Mouse (Mus musculus): ENCODE data around the gene Car5a.

DNA sequence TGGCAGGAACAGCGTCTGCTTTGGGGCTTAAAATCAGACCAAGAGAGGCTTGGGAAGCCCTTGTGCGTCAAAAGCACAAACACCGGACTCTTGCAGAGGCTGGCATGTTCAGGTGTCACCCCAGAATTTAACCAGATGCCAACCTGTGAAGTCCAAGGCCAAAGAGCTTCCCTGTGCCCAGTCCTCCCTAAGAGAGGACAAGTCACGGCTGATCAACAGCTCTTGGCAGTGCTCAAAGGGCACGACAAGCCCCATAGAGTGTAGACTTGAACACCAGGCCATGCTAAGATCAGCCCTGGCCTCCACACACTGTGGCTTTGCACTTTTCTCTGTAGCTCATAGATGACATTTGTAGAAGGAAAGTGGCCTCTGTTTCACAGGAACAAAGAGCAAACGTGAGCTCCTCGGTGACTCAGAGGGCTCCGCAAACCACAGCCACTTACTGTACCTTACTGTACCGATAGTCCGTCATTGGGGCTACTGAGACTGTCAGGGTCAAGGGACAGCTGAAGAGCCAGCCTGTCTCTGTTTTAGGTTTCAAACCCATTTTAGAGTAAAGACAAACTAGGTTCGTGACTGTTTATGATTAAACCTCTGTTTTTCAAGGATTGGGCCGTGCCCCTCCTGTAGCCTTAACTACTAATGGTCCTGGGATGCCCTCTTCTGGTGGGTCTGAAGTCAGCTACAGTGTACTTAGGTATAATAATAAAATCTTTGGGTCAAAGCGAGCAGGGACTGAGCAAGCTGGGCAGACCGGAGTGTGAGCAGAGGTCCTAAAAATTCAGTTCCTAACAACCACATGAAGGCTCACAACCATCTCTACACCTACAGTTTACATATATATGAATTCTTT is 11.8 kb downstream of the Car5a start:
- TF ChIP-seq ZC3H11A (IDR thresholded peaks at IDR 0.05; ENCODE audit: borderline replicate concordance, low read depth, low read length), result no peak
- no peak for TF ChIP-seq ZNF384 (IDR thresholded peaks at IDR 0.05; ENCODE audit: low read depth, low read length)
- TF ChIP-seq MAFK (IDR thresholded peaks at IDR 0.05; ENCODE audit: insufficient read depth, low read depth, low read length), result no peak
- TF ChIP-seq HCFC1 (IDR thresholded peaks at IDR 0.05; ENCODE audit: borderline replicate concordance, insufficient read depth, low read length), result no peak
